Mouse (Mus musculus) olfactory bulb, adult 2 months (tissue): ENCODE data around the gene Mrps26.

Experiments used
- CTCF ChIP-seq: fragments of 200-500 bp; IDR thresholded peaks from 2 replicates; pipeline ENCODE4 v1.5.1; 2012; ENCODE audit warnings: low read depth, mild to moderate bottlenecking, low read length, moderate library complexity; ENCODE audit not compliant: insufficient read depth
- POLR2A ChIP-seq: fragments of 200-500 bp; IDR thresholded peaks from 2 replicates; pipeline ENCODE4 v1.6.1; 2012; ENCODE audit warnings: mild to moderate bottlenecking, low read depth, low read length, moderate library complexity; ENCODE audit not compliant: insufficient read depth

- no peak for TF ChIP-seq CTCF
- no peak for TF ChIP-seq POLR2A
These were observed 12.3 kb downstream of the Mrps26 start, which contains the start of gene Oxt for GRCm38 (mm10) chr2:130575873-130576272.
